Mouse (Mus musculus) neural tube, postnatal 0 days (tissue): ENCODE measurements around the gene Chst5. TPM values are rescaled to one million over a fixed set of nuclear protein-coding genes. Genes with fewer than 3 reads are reported as not detected.

Experiments used
- polyA plus RNA-seq: library from polyadenylated mRNA; unstranded; fragments of >200 nt; fragmentation: Nextera tagmentation; extraction: Ambion mirVana; gene quantifications from 2 replicates; pipeline ENCODE4 v1.2.1, GENCODE M21; 2015

The Chst5 gene
- polyA plus RNA-seq, result 3.0 and 3.6 TPM in 2 replicates

DNA sequence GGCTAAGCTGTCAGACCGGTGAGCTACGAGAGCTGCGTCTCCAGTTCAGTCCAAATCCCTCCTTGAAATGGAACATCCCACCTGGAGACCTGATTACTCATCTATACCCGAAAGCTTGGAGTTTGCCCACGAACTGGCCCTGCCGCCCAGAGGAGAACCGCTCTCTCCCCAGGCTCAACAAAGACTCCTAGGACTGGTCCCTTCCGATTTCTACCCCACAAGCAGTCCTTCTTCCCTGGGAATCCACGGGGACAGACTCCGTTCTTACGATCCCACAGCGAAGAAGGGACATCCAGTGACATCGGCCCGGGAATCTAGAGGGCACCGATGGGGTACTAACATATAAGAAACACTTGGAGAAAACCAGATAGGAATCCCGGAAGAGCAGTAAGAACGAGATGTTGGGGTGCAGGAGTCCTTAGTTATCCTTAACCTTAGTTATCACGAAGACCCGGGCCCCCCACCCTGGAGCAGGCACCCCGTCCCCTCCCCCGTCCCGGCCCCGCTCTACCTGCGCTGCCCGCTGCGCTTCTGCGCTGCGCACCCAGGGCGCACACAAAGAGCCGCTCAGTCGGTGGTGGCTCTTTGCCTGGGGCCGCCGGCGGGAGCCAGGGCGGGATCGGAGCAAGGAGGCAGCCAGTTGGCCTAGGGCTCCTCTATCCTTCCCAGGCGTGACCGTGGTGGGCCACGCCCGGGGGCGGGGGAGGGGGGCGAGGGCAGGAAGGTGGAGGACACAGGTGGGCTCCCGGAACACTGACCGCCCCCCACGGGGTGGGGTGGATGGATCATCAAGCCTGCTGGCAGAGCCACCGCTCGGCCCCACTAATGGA lies at the start of gene Chst5:
TSS of gene Chst5 (minus strand) at position 827 of the 830 bp plus-strand sequence.

DNA sequence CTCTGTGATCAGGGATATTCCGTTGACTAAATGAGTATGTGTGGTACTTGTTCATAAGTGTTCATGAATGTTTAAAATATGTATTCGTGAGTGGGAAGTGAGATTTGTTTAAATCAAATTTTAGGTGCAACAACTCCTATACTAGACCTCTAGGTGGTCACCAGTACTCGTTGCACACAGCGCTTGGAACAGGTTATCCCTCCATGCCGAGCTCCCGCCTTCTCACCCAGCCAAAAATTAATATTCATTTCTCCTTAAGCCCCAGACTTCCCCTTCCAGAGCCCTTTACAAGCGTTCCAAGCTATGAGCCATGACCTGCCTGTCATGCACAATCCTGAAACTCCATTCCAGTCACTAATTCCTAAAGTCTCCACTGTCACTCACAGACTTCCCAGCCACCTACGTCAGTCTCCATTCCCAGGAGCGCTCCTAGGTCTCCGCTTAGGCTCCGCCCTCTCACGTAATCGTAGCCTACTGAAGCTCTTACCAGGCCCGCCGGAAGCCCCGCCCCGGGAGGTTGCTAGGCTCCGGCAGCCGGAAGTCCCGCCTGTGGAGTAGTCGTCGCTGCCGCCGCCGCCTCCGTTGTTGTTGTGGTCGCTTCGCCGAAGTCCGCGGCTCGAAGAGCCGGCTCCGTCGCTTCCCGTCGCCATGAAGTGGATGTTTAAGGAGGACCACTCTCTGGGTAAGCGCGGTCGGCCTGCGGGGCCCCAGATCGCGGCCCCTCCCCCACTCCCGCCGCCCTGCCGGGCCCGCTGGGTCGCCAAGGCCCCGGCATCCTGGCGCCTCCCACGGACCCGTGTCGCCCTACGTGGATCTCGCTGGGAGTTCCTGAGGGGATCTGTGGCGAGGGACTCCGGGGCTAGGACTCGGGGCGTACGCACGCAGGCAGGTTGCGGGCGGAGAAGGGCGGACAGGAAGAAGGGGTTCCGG lies 30.2 kb upstream of the Chst5 start, which contains the start of gene Gabarapl2:
TSS of gene Gabarapl2 (plus strand) at position 533 of the 930 bp plus-strand sequence.

DNA sequence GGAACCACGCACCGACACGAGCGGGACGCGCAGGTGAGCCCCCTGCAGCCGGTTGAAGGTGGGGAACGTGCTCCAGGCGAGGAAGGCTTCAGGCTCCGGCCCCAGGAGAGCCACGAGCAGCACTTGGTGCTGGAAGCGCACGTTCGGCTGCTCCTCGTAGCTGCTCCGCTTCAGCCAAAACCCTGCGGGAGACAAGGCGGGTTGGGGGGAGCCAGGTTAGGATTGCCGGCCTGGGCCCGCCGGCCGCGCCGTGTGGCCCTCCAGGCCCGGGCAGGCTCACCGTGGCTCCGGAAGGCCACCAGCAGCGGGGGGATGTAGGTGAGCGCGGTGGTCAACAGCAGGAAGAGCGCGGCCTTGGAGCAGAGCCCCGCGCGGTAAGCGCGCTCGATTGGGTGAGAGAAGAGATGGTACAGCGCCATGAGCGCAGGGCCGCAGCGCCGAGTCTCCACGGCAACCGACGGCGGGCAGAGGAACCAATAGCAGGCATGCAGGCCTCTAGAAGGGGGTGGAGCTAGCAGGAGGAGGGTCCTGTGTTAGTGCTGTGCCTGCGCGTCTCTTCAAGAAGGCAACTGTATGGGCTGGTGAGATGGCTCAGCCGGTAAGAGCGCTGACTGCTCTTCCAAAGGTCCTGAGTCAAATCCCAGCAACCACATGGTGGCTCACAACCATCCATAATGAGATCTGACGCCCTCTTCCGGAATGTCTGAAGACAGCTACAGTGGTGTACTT lies 23.3 kb upstream of the Chst5 start, which contains the start of gene Tmem231:
TSS of gene Tmem231 (minus strand) at position 534 of the 729 bp plus-strand sequence.

DNA sequence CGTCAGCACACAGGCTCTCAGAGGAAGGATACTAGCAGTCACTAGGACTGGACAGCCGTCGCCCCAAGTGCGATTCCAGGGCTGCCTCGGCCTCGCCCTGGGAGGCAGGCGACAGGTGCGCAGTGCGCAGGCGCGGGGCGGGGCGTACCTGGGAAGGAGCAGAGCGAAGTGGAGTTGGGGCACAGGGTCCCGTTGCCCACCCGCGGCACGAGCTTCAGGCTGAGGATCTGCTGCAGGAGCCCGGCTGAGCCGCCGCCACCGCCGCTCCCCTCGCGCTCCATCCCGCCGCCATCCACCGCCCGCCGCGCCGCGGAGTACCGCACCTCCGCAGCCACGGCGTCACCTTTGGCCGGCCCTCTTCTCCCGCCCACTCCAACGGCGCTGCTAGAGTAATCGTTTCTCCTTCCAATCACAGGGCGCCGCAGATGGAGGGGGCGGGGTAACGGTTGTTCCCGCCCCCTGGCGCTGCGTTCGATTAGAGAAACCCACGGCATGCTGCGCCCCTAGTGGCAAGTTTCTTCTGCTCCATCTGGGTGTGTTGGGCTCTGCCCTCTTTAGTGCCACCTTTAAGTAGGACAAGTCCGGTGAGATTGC lies 33.8 kb downstream of the Chst5 start, which contains the start of gene Tmem170:
TSS of gene Tmem170 (minus strand) at position 396 of the 594 bp plus-strand sequence.

DNA sequence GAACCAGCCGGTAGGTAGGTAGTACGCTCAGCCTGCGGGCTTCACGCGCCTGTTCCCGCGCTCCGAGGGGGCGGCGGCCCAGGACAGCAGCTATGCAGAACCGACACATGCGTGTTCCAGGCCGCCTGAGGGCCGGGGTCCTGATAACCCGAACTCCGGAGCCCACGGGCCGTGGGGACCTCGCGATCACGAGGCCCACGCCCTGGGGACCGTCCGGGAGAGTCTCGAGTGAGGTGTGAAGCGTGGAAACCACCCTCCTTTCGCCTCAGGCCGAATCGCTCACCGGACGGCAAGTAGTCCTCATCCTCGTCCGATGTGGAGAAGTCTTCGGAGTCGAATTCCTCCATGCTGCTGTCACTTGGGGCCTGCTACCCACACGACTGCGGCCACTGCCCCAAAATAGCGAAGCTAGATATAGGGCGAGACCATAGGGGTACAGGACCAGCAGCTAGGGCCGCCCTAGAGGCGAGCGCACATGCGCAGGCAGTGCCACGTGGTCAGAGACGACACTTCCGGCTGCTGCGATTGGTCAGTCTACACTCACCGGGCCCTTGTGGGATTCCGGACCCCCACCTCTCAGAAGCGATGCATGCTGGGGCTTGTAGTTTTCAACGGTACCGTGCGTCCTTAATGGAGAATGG lies 56.3 kb downstream of the Chst5 start, which contains the start of gene Cfdp1:
TSS of gene Cfdp1 (minus strand) at position 431 of the 641 bp plus-strand sequence.

Other genes with a start within 250 kb of the Chst5 start
- not detected in 2 replicates for gene Ctrb1, start 219.4 kb downstream of the Chst5 start, polyA plus RNA-seq
- 34.7 and 36.6 TPM in 2 replicates for gene Bcar1, start 166.6 kb downstream of the Chst5 start, polyA plus RNA-seq
- 144 and 161 TPM in 2 replicates for gene Cfdp1, start 56.2 kb downstream of the Chst5 start, polyA plus RNA-seq
- 3.9 and 4.1 TPM in 2 replicates for gene Tmem170, start 33.7 kb downstream of the Chst5 start, polyA plus RNA-seq
- gene Tmem231, start 23.4 kb upstream of the Chst5 start, polyA plus RNA-seq, result 13.2 and 14.0 TPM in 2 replicates
- gene Gabarapl2, start 30.3 kb upstream of the Chst5 start, polyA plus RNA-seq, result 467 and 482 TPM in 2 replicates
- 4.7 and 6.2 TPM in 2 replicates for gene Adat1, start 81.9 kb upstream of the Chst5 start, polyA plus RNA-seq
- gene Kars, start 100.9 kb upstream of the Chst5 start, polyA plus RNA-seq, result 141 and 157 TPM in 2 replicates
- 49.5 and 55.6 TPM in 2 replicates for gene Terf2ip, start 101.0 kb upstream of the Chst5 start, polyA plus RNA-seq
- gene Gm6793, start 104.6 kb upstream of the Chst5 start, polyA plus RNA-seq, result 0.23 and 0.72 TPM in 2 replicates